Mouse (Mus musculus) embryonic facial prominence, embryonic 11.5 days (tissue): ENCODE data around the gene Ppp1r11. TPM values are rescaled to one million over a fixed set of nuclear protein-coding genes. Genes with fewer than 3 reads are reported as not detected.

Experiments used
- ATAC-seq: fragments of 200-750 bp; cut with Nextera tagmentation; replicated peaks from 2 replicates; pipeline ENCODE4 v1.8.0; 2017; ENCODE audit warnings: low read depth; ENCODE audit not compliant: insufficient number of reproducible peaks, low FRiP score, low TSS enrichment
- DNase-seq: peaks from one replicate; pipeline ENCODE4 v3.0.0-alpha.2; 2015; ENCODE audit warnings: low spot score
- H3K27ac ChIP-seq: fragments of 300-500 bp; sonication (generic); replicated peaks from 2 replicates; pipeline ENCODE4 v1.5.1; 2014; ENCODE audit warnings: mild to moderate bottlenecking, low read depth, low read length, control low read depth
- H3K27me3 ChIP-seq: fragments of 300-500 bp; sonication (generic); 2 replicates; pipeline ENCODE4 v1.6.1; 2014; ENCODE audit warnings: mild to moderate bottlenecking, low read length, moderate library complexity, mixed read lengths; ENCODE audit not compliant: control insufficient read depth, insufficient read depth
- H3K36me3 ChIP-seq: fragments of 300-500 bp; sonication (generic); replicated peaks from 2 replicates; pipeline ENCODE4 v1.6.1; 2014; ENCODE audit warnings: low read depth, mild to moderate bottlenecking, low read length, moderate library complexity, mixed read lengths; ENCODE audit not compliant: control insufficient read depth, insufficient read depth
- H3K4me1 ChIP-seq: fragments of 300-500 bp; sonication (generic); 2 replicates; pipeline ENCODE4 v1.6.1; 2014; ENCODE audit warnings: low read length, mixed read lengths; ENCODE audit not compliant: control insufficient read depth, insufficient read depth
- H3K4me2 ChIP-seq: fragments of 300-500 bp; sonication (generic); 2 replicates; pipeline ENCODE4 v1.6.1; 2014; ENCODE audit warnings: low read depth, mild to moderate bottlenecking, control low read depth, low read length, moderate library complexity
- H3K4me3 ChIP-seq: fragments of 300-500 bp; sonication (generic); 2 replicates; pipeline ENCODE4 v1.5.1; 2014; ENCODE audit warnings: low read depth, low read length, control low read depth
- H3K9ac ChIP-seq: fragments of 300-500 bp; sonication (generic); replicated peaks from 2 replicates; pipeline ENCODE4 v1.6.1; 2014; ENCODE audit warnings: mild to moderate bottlenecking, control low read depth, low read length
- H3K9me3 ChIP-seq: fragments of 300-500 bp; sonication (generic); replicated peaks from 2 replicates; pipeline ENCODE4 v1.6.1; 2016; ENCODE audit warnings: mild to moderate bottlenecking, low read length, inconsistent platforms, mixed read lengths; ENCODE audit not compliant: control insufficient read depth
- WGBS: fragments of 180-500 bp; shearing (Covaris S2); extraction: QIAGEN DNeasy Blood & Tissue Kit; methylation state at CpG from one replicate; pipeline ENCODE4 v1.1.7; 2014; 5-methylcytosine and 5-hydroxymethylcytosine counted together
- polyA plus RNA-seq: library from polyadenylated mRNA; unstranded; fragments of >200 nt; fragmentation: Nextera tagmentation; extraction: Ambion mirVana; gene quantifications from 2 replicates; pipeline ENCODE4 v1.2.1, GENCODE M21; 2014

Ppp1r11 gene
- polyA plus RNA-seq, 1 experiment from 2014 or later = 136 TPM

DNA sequence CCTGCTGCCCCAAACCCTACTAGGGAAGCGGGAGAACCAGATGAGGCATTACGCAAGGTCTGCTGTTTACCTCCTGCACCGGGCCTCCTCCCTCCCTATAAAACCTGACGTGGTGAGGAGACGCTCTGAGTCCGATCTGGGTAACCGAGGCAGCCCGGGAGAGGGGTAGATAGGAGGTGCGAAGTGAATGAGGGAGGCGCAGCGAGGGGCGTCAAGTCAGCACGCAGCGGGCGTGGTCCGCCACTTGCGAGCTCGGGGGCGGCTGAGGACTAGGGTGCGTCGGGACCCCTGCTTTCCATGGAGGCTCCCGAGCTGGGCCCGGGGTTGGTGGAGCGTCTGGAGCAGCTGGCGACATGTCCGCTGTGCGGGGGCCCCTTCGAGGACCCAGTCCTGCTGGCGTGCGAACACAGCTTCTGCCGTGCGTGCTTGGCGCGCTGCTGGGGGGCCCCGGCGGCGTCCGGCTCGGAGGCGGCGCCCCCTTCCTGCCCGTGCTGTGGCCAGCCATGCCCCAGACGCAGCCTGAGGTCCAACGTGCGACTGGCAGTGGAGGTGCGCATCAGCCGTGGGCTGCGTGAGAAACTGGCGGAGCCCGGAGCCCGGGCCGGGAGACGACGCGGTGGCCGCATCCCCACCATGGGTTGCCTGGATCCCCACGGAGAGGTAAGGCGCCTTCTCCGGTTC lies 8.6 kb downstream of the Ppp1r11 start, which contains the start of gene Rnf39:
Gene Rnf39, plus strand, starts transcription at position 128 of the 681 bp plus-strand sequence.
- Histone ChIP-seq H3K4me1 (peaks cover 8% of the 10 kb centered on the region), H3K27ac (no peak within 1 kb of the TSS), H3K9ac (peak within 1 kb of the TSS; percentile 37), H3K9me3 (no peaks in the 10 kb centered on the region), H3K36me3 (no peaks in the 10 kb centered on the region), H3K4me2 (peak within 1 kb of the TSS; percentile 55), H3K27me3 (peaks cover 41% of the 10 kb centered on the region), H3K4me3 (peak within 1 kb of the TSS; percentile 35)
- peak; percentile 19 for DNase-seq
- ATAC-seq = no peak
- WGBS = 3% methylated on average over 56 of the region's 59 CpGs

DNA sequence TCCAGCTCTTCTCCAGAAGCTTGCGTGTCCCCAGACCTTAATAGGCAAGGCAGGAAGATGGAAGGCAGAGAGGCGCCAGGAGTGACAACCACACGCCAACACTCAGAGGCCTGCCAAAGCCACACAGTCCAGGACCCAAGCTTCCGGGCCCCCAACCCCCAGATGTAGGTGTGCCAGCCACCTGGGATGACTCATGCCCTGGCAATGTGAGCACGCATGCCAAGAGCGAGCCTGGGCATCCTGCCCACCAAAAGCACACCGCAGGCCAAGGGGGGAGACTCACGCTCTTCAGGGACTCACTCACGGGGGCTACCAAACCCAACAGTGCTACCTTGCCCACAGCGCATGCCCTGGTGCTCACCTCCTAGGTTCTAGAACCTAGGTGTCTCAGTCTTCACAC lies 9.2 kb downstream of the Ppp1r11 start:
- H3K9me3 ChIP-seq = no peaks in the 10 kb centered on the region
- no peaks in the 10 kb centered on the region for H3K36me3 ChIP-seq
- peaks cover 8% of the 10 kb centered on the region for H3K4me1 ChIP-seq
- H3K9ac ChIP-seq = no peak overlapping the region
- ATAC-seq (no peak), DNase-seq (no peak)
- no peak overlapping the region for H3K4me3 ChIP-seq
- WGBS = 60% methylated on average over 10 of the region's 10 CpGs
- H3K27ac ChIP-seq = no peak overlapping the region
- no peak overlapping the region; the same call in 1 of the 2 replicates for H3K4me2 ChIP-seq
- peaks cover 41% of the 10 kb centered on the region for H3K27me3 ChIP-seq

DNA sequence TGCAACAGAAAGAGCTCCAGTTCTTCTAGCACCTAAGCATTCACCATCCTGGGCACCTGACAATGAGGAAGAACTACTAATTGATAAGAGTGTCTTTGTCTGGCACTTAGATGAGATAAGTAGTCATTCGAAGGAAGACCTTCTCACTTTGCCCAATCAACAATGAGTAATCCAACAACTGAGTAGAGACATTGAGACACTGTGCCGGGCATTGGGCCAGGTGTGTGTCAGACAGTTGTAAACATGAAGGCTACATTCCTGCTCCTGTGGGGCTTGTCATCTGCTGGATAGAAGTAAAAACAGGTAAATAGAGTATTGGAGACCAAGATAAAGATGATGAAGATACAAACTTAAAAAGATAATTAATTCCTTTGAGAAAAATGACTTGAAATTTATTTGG lies 13.5 kb downstream of the Ppp1r11 start:
- 84% methylated on average over 2 of the region's 2 CpGs for WGBS
- Histone ChIP-seq H3K9ac (no peak overlapping the region), H3K27ac (no peak overlapping the region), H3K27me3 (peaks cover 13% of the 10 kb centered on the region), H3K9me3 (no peaks in the 10 kb centered on the region), H3K36me3 (no peaks in the 10 kb centered on the region), H3K4me2 (no peak overlapping the region), H3K4me1 (peaks cover 6% of the 10 kb centered on the region), H3K4me3 (no peak overlapping the region)
- ATAC-seq = no peak
- DNase-seq = no peak

DNA sequence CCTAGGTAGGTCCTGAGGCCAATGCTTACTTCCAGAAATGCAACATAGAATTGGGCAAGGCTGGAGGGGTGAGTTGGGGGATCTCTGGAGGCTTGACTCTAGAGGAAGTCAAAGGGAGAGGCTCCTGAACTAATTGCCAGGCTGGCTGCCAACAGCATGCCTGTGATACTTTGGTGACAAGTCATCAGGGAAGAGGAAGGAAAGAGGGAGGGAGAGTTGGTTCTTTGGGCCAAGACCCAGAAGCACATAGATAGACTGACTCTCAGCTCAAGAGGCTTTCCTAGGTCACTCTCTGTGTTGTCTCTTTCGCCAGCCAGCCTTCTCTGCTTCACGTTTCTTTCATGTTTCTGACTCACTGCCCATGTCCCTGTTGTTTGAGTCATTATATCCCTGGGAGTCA lies 19.7 kb downstream of the Ppp1r11 start:
- Histone ChIP-seq H3K27ac (no peak overlapping the region), H3K4me3 (no peak overlapping the region), H3K27me3 (no peaks in the 10 kb centered on the region), H3K9ac (no peak overlapping the region), H3K4me2 (no peak overlapping the region), H3K9me3 (no peaks in the 10 kb centered on the region), H3K4me1 (no peaks in the 10 kb centered on the region), H3K36me3 (no peaks in the 10 kb centered on the region)
- 47% methylated on average over 2 of the region's 2 CpGs for WGBS
- DNase-seq = no peak
- no peak for ATAC-seq

DNA sequence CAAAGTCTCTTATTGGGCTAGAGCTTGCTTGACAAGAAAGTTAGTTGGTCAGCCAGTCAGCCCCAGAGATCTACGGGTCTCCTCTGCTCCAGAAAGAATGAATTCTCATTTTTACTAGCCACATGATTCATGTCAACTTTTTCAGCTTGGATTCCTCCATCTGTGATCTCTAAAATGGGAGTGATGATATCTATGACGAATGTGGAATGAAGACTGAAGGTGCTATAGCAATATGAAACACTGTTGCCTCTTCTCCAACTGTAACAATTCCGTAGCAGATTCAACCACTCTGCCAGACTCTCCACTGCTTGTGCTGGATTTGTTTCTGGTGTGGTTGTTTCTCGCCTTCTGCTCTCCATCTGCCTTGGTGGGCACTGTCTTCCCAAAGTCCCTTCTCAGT lies 20.4 kb downstream of the Ppp1r11 start:
- ATAC-seq (no peak), DNase-seq (no peak)
- 83% methylated on average over 4 of the region's 4 CpGs for WGBS
- Histone ChIP-seq H3K36me3 (no peaks in the 10 kb centered on the region), H3K27me3 (no peaks in the 10 kb centered on the region), H3K9ac (no peak overlapping the region), H3K27ac (no peak overlapping the region), H3K4me3 (no peak overlapping the region), H3K4me1 (no peaks in the 10 kb centered on the region), H3K9me3 (no peaks in the 10 kb centered on the region), H3K4me2 (no peak overlapping the region)

DNA sequence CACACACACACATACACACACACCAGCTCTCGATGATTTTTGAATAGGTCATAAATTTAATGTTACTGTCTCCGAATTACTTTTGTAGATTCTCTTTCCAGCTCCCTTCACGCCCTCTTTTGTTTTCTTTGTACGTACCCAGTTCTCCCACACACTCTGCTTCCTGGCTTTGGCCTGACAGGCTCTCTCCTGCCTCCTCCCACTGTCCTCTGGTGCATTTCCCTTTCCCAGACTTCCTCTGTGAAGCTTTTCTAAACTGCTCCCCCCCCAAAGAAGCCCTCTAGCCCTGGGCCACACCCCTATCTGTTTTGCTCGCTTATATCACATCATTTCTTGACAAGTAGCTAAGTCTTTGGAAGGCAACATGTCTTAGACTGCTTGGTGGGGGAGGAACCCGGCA lies 21.3 kb downstream of the Ppp1r11 start:
- Histone ChIP-seq H3K9ac (no peak overlapping the region), H3K27ac (no peak overlapping the region), H3K9me3 (no peaks in the 10 kb centered on the region), H3K27me3 (no peaks in the 10 kb centered on the region), H3K4me1 (no peaks in the 10 kb centered on the region), H3K4me3 (no peak overlapping the region), H3K36me3 (no peaks in the 10 kb centered on the region), H3K4me2 (no peak overlapping the region)
- ATAC-seq (no peak), DNase-seq (no peak)
- 86% methylated on average over 6 of the region's 6 CpGs for WGBS

DNA sequence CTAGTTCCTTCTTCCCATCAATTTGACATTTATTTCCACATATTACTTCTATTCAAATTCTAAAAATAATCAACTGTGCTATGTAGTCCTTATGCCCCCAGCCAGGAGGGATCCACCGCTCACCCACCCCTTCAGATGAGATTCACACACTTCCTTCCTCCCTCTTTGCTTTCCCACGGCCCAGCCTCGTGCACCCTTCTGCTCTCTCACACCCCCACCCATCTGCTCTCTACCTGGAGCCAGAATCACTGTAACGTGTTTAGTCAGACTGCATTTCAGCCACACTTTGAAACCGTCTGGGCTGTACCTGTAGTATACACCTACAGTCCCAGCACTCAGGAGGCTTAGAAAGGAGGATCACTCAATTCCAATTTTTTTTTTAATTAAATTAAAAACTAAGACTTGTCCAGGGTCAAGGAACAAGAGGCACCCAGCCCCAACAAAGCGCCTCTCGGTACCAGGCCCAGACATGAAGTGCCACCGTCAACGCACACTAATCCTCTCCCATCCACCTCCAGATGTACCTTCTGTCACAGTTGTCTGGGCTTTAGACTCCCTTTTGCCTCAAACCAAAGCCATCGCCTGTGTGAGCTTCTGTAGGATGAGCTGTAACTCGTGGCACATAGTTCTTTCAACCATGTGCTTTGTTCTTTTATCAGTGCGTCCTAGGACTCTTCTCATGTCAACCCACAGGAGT lies 22.2 kb downstream of the Ppp1r11 start:
- Histone ChIP-seq H3K27ac (no peak overlapping the region), H3K36me3 (no peaks in the 10 kb centered on the region), H3K9ac (no peak overlapping the region), H3K9me3 (no peaks in the 10 kb centered on the region), H3K4me3 (no peak overlapping the region), H3K4me2 (no peak overlapping the region), H3K4me1 (no peaks in the 10 kb centered on the region), H3K27me3 (no peaks in the 10 kb centered on the region)
- WGBS = 82% methylated on average over 12 of the region's 12 CpGs
- DNase-seq (no peak), ATAC-seq (no peak)

DNA sequence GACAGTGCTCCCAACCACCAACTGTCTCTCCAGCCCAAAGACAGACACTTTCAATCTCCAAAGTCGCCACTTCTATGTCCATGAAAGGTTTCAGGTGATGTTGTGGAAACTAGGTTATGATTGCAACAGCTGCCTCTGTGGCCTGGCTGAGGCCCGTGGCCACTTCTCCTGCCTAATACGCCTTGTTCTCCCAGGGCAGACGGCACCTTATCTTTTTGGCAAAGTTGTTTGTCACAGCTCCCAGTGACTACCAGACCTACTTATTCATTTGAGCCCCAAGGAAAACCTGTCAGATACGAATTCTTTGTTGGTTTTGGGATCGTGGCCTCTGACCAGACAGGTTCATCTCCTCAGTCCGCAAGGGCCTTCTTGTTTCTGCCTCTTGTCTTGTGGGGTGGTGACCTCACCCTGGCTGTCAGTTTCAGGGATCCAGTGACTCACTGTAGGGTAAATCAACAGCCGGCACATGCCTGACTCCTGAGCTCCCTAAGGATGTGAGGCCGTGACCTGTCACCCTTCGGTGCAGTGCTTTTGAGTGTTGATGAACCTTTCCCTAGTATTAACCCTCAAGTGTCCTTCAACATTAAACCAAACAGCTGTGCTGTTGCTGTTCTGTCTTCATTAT lies 23.9 kb downstream of the Ppp1r11 start:
- Histone ChIP-seq H3K27me3 (no peaks in the 10 kb centered on the region), H3K9ac (no peak overlapping the region), H3K27ac (no peak overlapping the region), H3K9me3 (no peaks in the 10 kb centered on the region), H3K4me1 (no peaks in the 10 kb centered on the region), H3K4me2 (no peak overlapping the region), H3K36me3 (no peaks in the 10 kb centered on the region), H3K4me3 (no peak overlapping the region)
- WGBS = 52% methylated on average over 10 of the region's 10 CpGs
- ATAC-seq (no peak), DNase-seq (no peak)
